Mouse (Mus musculus) embryonic facial prominence, embryonic 12.5 days (tissue): ENCODE measurements around the gene Paqr6. TPM values are rescaled to one million over a fixed set of nuclear protein-coding genes. Genes with fewer than 3 reads are reported as not detected.

Experiments used
- ATAC-seq: fragments of 200-750 bp; cut with Nextera tagmentation; 2 replicates; pipeline ENCODE4 v1.8.0; 2017; ENCODE audit not compliant: insufficient number of reproducible peaks, insufficient read depth, low FRiP score, low TSS enrichment
- H3K27ac ChIP-seq: fragments of 300-500 bp; sonication (generic); 2 replicates; pipeline ENCODE4 v1.5.1; 2016; ENCODE audit warnings: mild to moderate bottlenecking
- H3K27me3 ChIP-seq: fragments of 300-500 bp; sonication (generic); 2 replicates; pipeline ENCODE4 v1.6.1; 2016; ENCODE audit warnings: mild to moderate bottlenecking, moderate library complexity
- H3K36me3 ChIP-seq: fragments of 300-500 bp; sonication (generic); 2 replicates; pipeline ENCODE4 v1.6.1; 2016; ENCODE audit warnings: mild to moderate bottlenecking
- H3K4me1 ChIP-seq: fragments of 300-500 bp; sonication (generic); 2 replicates; pipeline ENCODE4 v1.6.1; 2016
- H3K4me2 ChIP-seq: fragments of 300-500 bp; sonication (generic); replicated peaks from 2 replicates; pipeline ENCODE4 v1.6.1; 2016; ENCODE audit warnings: mild to moderate bottlenecking, moderate library complexity
- H3K4me3 ChIP-seq: fragments of 300-500 bp; sonication (generic); 2 replicates; pipeline ENCODE4 v1.5.1; 2016; ENCODE audit warnings: mild to moderate bottlenecking
- H3K9ac ChIP-seq: fragments of 300-500 bp; sonication (generic); 2 replicates; pipeline ENCODE4 v1.6.1; 2016; ENCODE audit warnings: mild to moderate bottlenecking, moderate library complexity
- H3K9me3 ChIP-seq: fragments of 300-500 bp; sonication (generic); 2 replicates; pipeline ENCODE4 v1.6.1; 2016; ENCODE audit warnings: mild to moderate bottlenecking, moderate library complexity
- WGBS: fragments of 180-500 bp; shearing (Covaris S2); methylation state at CpG from one replicate; pipeline ENCODE4 v1.1.7; 2016; 5-methylcytosine and 5-hydroxymethylcytosine counted together
- polyA plus RNA-seq: library from polyadenylated mRNA; unstranded; fragments of >200 nt; fragmentation: Nextera tagmentation; extraction: Ambion mirVana; gene quantifications from 2 replicates; pipeline ENCODE4 v1.2.1, GENCODE M21; 2016

The Paqr6 gene
- polyA plus RNA-seq, 1 experiment from 2014 or later, result 3.3 TPM

DNA sequence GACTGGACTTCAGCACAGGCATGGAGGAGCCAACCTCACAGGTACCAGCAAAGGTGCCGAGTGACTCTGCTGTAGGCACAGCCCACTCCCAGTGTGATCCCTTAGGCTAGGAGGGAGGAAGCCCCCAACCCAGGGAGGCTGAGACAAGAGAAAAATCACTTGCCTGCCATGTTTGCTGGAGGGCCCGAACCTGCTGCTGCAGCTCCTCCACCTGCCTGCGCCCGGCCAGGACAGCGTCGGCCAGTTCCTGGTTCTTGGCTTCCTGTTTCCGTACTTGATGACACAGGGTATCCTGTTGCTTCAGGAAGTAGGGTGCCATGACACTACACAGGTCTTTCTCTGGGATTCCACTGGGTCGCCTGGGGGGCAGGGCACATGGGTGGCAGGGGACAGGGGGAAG, 31.4 kb downstream of the Paqr6 start:
- Histone ChIP-seq H3K27me3 (no peaks in the 10 kb centered on the region), H3K9me3 (no peaks in the 10 kb centered on the region), H3K4me2 (no peak overlapping the region), H3K4me3 (no peak overlapping the region), H3K9ac (no peak overlapping the region), H3K4me1 (no peaks in the 10 kb centered on the region), H3K27ac (no peak overlapping the region), H3K36me3 (peaks cover 50% of the 10 kb centered on the region)
- 93% methylated on average over 8 of the region's 8 CpGs for WGBS
- no peak for ATAC-seq

DNA sequence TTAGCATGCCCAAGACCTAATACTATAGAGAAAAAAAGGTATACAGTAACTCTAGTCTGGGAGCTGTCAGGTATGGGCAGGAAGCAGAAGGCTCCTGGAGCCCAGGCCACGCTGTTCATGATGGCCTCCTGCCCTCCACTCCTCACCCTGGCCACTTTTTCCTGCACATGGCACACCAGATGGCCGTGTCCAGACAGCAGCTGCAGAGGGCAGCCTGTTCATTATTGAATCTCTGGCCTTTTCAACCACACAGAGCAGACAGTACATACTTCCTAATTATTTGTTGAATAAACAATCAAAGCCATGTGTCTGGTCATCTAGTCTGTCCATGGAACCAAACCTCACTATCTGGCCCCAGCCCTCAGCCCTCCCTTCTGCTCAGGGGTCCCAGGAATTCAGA, 34.3 kb downstream of the Paqr6 start:
- Histone ChIP-seq H3K4me1 (no peaks in the 10 kb centered on the region), H3K4me3 (no peak overlapping the region), H3K36me3 (peaks cover 52% of the 10 kb centered on the region), H3K27ac (no peak overlapping the region), H3K9me3 (no peaks in the 10 kb centered on the region), H3K27me3 (no peaks in the 10 kb centered on the region), H3K9ac (no peak overlapping the region), H3K4me2 (no peak overlapping the region)
- ATAC-seq, result no peak
- 77% methylated on average over 2 of the region's 2 CpGs for WGBS

DNA sequence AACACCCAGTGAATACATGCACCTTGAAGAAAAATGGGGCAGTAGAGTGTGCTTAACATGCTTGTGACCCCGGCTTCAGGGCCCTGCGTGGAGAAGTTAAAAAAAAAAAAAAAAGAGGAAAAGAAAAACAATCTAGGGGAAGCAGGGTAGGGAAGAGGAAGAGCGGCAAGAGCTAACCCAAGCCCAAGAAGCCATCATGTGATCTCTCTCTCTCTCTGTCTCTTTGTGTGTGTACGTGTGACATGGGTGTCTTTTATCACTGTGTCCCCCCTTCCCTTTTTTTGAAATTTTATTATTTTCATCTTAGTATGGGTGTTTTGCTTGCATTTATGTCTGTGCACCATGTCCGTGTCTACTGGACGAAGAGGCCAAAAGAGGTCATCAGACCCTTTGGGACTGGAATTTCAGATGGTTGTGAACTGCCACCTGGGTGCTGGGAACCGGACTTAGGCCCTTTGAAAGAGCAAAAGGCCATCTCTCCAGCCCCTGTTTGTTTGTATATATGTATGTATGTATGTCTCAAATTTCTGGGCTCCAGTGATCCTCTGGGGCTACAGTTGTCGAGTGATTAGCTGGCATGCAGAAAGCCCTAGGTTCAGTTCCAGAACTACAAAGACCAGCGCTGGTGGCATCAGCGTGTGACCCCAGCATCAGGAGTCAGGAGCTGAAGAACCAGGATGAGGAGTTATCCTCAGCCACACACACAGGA, 39.3 kb downstream of the Paqr6 start:
- no peaks in the 10 kb centered on the region for H3K27me3 ChIP-seq
- H3K9ac ChIP-seq, result no peak overlapping the region
- no peak overlapping the region for H3K4me2 ChIP-seq
- H3K27ac ChIP-seq, result no peak overlapping the region
- H3K36me3 ChIP-seq, result peaks cover 15% of the 10 kb centered on the region
- H3K9me3 ChIP-seq, result no peaks in the 10 kb centered on the region
- H3K4me3 ChIP-seq, result no peak overlapping the region
- peaks cover 3% of the 10 kb centered on the region for H3K4me1 ChIP-seq
- ATAC-seq, result no peak
- WGBS, result 89% methylated on average over 10 of the region's 10 CpGs

DNA sequence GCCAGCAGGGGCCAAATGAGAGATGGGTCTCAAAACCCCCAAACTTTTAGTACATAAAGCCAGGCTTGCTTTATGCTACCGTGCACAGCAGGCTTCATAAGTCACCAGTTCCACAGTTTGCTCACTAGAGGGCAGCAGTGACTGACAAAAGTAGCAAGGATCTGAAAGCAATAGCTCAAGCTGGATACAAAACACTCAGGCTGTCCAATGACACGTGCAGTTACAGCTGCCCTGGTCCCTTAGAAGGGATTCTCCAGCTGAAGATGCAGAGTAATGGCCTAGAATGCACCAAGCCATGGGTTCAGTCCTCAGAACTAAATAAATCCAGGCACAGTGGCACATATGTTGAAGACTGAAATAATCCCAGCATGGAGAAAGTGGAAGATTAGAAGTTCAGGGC, 42.7 kb downstream of the Paqr6 start:
- H3K4me3 ChIP-seq, result no peak overlapping the region
- no peaks in the 10 kb centered on the region for H3K27me3 ChIP-seq
- 0% methylated on average over 2 of the region's 2 CpGs for WGBS
- no peak overlapping the region for H3K27ac ChIP-seq
- peaks cover 17% of the 10 kb centered on the region for H3K36me3 ChIP-seq
- ATAC-seq, result no peak
- no peak overlapping the region for H3K9ac ChIP-seq
- peaks cover 11% of the 10 kb centered on the region for H3K4me1 ChIP-seq
- no peak overlapping the region for H3K4me2 ChIP-seq
- no peaks in the 10 kb centered on the region for H3K9me3 ChIP-seq

DNA sequence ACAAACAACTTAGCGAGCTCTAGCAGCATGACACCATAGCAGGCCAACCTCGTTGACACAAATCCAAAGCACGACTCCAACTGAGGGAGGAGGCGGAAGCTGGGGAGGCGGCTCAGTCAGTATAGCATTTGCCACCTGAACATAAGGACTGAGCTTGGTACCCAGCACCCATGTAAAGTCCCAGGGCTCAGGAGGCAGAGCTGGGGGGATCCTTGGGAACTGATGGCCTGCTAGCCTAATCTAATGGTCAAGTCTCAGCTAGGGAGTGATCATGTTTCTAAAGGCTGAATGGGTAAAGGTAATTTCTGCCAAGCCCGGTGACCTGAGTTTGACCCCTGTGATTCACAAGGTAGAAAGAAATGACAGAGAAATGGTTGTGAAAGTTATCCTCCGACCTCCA, 43.1 kb downstream of the Paqr6 start:
- 48% methylated on average over 7 of the region's 7 CpGs for WGBS
- no peak for ATAC-seq
- Histone ChIP-seq H3K4me1 (peaks cover 11% of the 10 kb centered on the region), H3K4me2 (no peak overlapping the region), H3K36me3 (peaks cover 21% of the 10 kb centered on the region), H3K9me3 (no peaks in the 10 kb centered on the region), H3K27me3 (no peaks in the 10 kb centered on the region), H3K9ac (no peak overlapping the region), H3K4me3 (no peak overlapping the region), H3K27ac (no peak overlapping the region)

DNA sequence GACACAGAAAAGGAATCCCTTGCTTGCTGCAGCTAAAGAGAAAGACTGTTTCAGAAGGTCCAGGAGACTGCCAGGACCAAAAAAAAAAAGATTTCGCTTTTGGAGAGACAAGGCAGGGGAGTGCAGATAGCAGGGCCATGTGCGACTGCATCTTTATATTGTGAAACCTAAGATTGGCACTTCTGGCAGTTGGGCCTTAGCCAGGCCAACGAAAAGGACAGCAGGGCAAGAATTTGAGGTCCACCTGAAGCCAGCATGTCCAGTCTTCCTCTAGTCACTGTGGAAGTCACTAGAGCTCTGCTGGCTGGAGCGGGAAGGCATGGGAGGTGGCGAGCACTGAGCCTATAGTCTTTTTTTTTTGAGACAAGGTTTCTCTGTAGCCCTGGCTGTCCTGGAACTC, 44.6 kb downstream of the Paqr6 start:
- ATAC-seq, result no peak
- no peaks in the 10 kb centered on the region for H3K9me3 ChIP-seq
- no peaks in the 10 kb centered on the region for H3K27me3 ChIP-seq
- peak overlapping the region; percentile 62 for H3K4me3 ChIP-seq
- peak overlapping the region; percentile 89 for H3K9ac ChIP-seq
- WGBS, result 69% methylated on average over 5 of the region's 5 CpGs
- H3K27ac ChIP-seq, result no peak overlapping the region
- peak overlapping the region; percentile 66 for H3K4me2 ChIP-seq
- H3K4me1 ChIP-seq, result peaks cover 11% of the 10 kb centered on the region
- peaks cover 26% of the 10 kb centered on the region for H3K36me3 ChIP-seq

DNA sequence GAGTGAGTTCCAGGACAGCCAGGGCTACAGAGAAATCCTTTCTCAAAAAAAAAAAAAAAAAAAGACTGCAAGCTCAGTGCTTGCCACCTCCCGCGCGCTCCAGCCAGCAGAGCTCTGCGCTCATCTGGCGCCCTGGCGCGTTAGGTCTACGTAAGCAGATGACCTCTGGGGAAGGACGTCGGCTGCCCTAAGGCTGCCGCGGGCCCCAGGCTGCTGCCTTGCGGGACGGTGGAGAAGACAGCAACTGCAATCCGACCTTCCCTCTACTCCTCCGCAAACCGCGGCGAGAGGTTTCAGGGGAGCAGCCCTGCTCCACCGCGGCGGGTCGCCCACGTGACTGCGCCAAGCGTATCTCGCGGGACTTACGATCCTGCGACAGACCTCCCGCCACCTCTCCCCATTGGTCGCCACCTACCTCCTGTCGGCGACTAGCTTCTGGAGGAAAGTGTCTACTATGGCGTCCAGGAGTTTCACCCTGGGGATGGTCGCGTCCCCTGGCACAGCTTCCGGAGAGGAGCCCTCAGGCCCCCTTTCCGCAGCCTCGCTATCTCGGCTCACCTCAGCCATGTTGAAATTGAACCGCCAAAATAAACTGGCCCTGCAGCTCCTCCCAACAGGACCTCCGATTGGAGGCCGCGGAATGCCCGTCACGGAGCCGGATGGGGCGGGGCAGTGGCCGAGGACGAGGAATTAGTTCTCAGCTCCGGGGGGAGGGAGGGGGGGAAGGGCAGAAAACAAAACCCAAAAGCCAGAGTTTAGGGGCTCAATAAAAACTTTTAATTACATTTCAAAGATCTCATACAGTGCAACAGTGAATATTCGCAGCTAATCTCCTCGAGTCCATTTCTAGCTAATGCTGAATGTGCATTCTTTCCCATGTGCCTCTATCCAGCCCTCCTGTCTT, 45.6 kb downstream of the Paqr6 start, which contains the start of gene Pmf1:
Gene Pmf1, minus strand, starts transcription at position 591 of the 904 bp plus-strand sequence.
- H3K27ac ChIP-seq, result peak within 1 kb of the TSS; percentile 94
- H3K4me1 ChIP-seq, result peaks cover 11% of the 10 kb centered on the region
- peak within 1 kb of the TSS; percentile 62 for H3K4me3 ChIP-seq
- H3K9ac ChIP-seq, result peak within 1 kb of the TSS; percentile 89
- peaks cover 34% of the 10 kb centered on the region for H3K36me3 ChIP-seq
- under 1% methylated on average over 54 of the region's 54 CpGs for WGBS
- H3K4me2 ChIP-seq, result peak within 1 kb of the TSS; percentile 66
- no peaks in the 10 kb centered on the region for H3K9me3 ChIP-seq
- no peaks in the 10 kb centered on the region for H3K27me3 ChIP-seq
- peak; percentile 86 for ATAC-seq

DNA sequence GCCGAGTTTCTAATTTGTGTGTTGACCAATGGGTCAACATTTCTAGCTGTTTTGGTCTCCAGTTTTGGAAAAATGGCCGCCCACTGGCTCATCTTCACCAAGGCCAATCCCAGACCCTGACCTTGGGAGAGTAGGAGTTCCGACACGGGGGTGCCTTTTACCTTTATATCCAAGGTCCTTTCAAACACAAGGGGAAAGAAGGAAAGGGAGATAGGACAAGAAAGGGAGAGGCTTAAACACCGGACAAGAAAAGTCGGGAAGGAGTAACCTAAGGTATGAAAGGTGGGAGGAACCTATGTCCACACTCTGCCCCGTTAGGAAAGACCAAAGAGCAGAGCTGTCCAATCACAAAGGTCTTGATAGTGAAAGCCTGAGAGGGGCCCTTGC, 46.3 kb downstream of the Paqr6 start:
- Histone ChIP-seq H3K4me2 (peak overlapping the region; percentile 66), H3K9me3 (no peaks in the 10 kb centered on the region), H3K36me3 (peaks cover 40% of the 10 kb centered on the region), H3K27me3 (no peaks in the 10 kb centered on the region), H3K27ac (peak overlapping the region; percentile 94; the same call in 1 of the 2 replicates), H3K9ac (peak overlapping the region; percentile 89; the same call in 1 of the 2 replicates), H3K4me3 (peak overlapping the region; percentile 62), H3K4me1 (peaks cover 11% of the 10 kb centered on the region)
- ATAC-seq, result no peak
- 30% methylated on average over 7 of the region's 7 CpGs for WGBS

DNA sequence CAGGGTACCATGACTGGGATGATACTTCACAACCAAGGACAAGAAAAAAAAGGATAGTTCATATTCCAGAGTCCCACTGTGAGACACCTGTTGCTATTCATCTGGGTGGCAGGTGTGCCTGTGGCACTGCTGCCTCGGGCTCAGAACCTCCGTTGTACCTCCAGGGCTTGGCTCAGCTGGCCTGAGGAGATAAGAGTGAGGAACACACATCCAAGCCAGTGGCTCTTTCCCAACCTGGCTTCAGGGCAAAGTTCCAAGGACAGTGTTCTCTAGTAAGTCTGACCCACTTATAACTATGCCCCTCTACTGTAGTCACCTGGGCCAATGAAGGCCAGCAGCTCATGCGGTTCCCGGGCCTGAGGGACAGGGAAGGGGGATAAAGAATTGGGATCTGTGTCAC, 47.3 kb downstream of the Paqr6 start:
- Histone ChIP-seq H3K4me1 (peaks cover 11% of the 10 kb centered on the region), H3K4me3 (no peak overlapping the region), H3K36me3 (peaks cover 51% of the 10 kb centered on the region), H3K27ac (no peak overlapping the region), H3K9ac (no peak overlapping the region), H3K4me2 (no peak overlapping the region), H3K9me3 (no peaks in the 10 kb centered on the region), H3K27me3 (no peaks in the 10 kb centered on the region)
- 86% methylated on average over 4 of the region's 4 CpGs for WGBS
- no peak for ATAC-seq

DNA sequence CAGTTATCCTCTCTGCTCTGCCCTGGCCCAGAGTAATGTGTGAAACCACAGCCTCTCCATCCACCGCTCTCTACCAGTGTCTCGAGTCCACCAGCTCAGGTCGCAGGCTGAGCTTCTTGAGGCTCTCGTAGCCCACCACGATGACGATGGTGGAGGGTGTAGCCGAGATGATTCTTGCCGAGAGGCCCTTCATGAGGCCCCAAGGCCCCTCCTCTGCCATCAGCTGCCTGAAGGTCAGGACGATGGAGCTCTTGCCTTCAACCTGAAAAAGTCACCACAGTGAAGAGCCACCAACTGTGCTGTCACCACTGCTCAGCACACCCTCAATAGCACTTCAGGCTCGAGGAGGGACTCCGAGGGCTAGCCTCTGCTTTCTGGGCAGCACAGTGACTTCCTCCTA, 48.3 kb downstream of the Paqr6 start:
- 89% methylated on average over 11 of the region's 11 CpGs for WGBS
- no peak for ATAC-seq

DNA sequence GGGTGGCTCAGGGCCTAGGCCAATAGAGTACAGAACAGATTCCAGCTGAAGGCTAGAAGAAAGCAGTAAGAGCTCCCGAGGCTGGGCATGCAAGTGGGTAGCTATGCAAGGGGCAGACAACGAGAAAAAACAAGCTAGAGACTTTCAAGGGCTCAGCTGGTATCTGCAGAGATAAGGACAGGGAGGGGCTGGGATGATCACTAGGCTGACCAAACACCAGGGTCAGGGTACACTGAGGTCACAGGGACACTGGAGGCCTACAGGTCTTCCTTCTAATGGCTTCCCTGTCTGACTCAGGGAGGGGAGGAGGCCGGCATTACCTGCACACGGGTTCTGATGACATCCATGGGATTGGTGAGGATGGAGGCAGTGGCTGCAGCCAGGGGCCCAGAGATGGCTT, 51.3 kb downstream of the Paqr6 start:
- Histone ChIP-seq H3K4me1 (no peaks in the 10 kb centered on the region), H3K27me3 (no peaks in the 10 kb centered on the region), H3K9ac (no peak overlapping the region), H3K27ac (no peak overlapping the region), H3K36me3 (peaks cover 86% of the 10 kb centered on the region), H3K4me2 (no peak overlapping the region), H3K9me3 (no peaks in the 10 kb centered on the region), H3K4me3 (no peak overlapping the region)
- ATAC-seq, result no peak
- WGBS, result 83% methylated on average over 4 of the region's 4 CpGs

More for the DNA sequence above, 48.3 kb downstream of the Paqr6 start:
- no peak overlapping the region for H3K9ac ChIP-seq
- no peaks in the 10 kb centered on the region for H3K9me3 ChIP-seq
- H3K4me1 ChIP-seq, result peaks cover 11% of the 10 kb centered on the region
- no peak overlapping the region for H3K4me3 ChIP-seq
- no peaks in the 10 kb centered on the region for H3K27me3 ChIP-seq
- no peak overlapping the region for H3K27ac ChIP-seq
- peaks cover 56% of the 10 kb centered on the region for H3K36me3 ChIP-seq
- H3K4me2 ChIP-seq, result no peak overlapping the region

DNA sequence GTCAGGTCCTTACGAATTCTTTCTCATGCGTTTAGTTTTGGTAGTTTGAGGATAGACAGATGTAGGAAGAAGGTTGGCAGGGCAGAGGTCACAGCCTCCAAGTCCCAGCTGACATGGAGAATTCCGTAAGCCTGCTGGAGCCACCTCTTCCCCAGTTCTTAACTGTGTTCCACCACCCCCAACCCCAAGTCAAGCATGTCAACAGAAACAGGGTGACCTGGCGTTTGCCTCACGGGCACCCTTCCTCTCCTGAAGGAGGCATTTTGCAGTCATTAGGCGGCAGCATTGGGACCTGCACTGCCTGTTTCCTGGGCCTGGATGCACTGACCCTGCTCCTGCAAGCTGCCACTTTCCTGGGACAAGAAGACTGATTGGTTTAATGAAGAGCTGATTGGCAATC, 53.6 kb downstream of the Paqr6 start:
- peaks cover 78% of the 10 kb centered on the region for H3K36me3 ChIP-seq
- ATAC-seq, result no peak
- H3K9me3 ChIP-seq, result no peaks in the 10 kb centered on the region
- 83% methylated on average over 6 of the region's 6 CpGs for WGBS
- no peaks in the 10 kb centered on the region for H3K27me3 ChIP-seq
- H3K9ac ChIP-seq, result no peak overlapping the region
- H3K27ac ChIP-seq, result no peak overlapping the region
- H3K4me2 ChIP-seq, result no peak overlapping the region
- no peak overlapping the region for H3K4me3 ChIP-seq
- no peaks in the 10 kb centered on the region; the same call in 1 of the 2 replicates for H3K4me1 ChIP-seq
